Mouse (Mus musculus): ENCODE measurements at regions not wholly inside any gene's neighbourhood (a gene's known extent, or its start where the extent isn't known, plus 50 kb on each side); places are given as distances from the start of the nearest gene placed in this dataset.
A peak's percentile ranks its signal among the peaks of the same experiment; 100 is the strongest.

DNA sequence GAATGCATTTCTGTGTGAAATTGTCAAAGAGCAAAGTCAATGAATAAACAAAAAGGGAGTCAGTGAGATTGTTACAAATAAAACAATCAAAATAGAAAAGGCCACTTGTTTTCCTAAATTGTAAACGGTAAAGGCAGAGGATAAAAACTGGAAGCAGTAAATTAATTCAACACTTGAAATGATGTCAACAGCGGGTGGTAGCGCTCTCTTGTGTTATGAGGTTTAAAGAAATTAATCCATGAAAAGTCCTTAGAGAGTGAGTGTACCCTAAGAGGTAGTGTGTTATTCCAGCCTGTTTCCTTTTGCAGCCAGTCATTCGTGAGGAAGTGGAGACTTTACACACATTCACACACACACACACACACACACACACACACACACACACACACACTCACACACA is 73.2 kb upstream of the Zc3h12c start:
- no peaks in the 10 kb centered on the region for H3K9me3 ChIP-seq (ENCODE audit: low read length)
- TF ChIP-seq CTCF (IDR thresholded peaks at IDR 0.05; ENCODE audit: low read depth) = no peak
- 32% methylated on average over 4 of the region's 4 CpGs for WGBS
- no peak overlapping the region for H3K4me3 ChIP-seq (ENCODE audit: low read length)
- 0 out of 2 replicates have a peak overlapping the region, but pooled peaks have one; percentile 54 for H3K27ac ChIP-seq
- no peak overlapping the region for H3K4me2 ChIP-seq (ENCODE audit: low read depth, low read length)
- DNase-seq (ENCODE audit: low spot score) (peak; percentile 14), ATAC-seq (no peak)
- no peak overlapping the region for H3K9ac ChIP-seq (replicated peaks; ENCODE audit: low read length)
- H3K27me3 ChIP-seq (ENCODE audit: insufficient read depth, low read length) = no peaks in the 10 kb centered on the region
- H3K36me3 ChIP-seq (ENCODE audit: insufficient read depth, low read length) = no peaks in the 10 kb centered on the region
- no peaks in the 10 kb centered on the region for H3K4me1 ChIP-seq (ENCODE audit: insufficient read depth, low read length)

GRCm38 (mm10) chr9:52240585-52241320 is 72.4 kb upstream of the Zc3h12c start:
- DNase-seq (ENCODE audit: low spot score) = peak; percentile 30
- ATAC-seq = no peak
- H3K27me3 ChIP-seq (ENCODE audit: insufficient read depth, low read length) = no peaks in the 10 kb centered on the region
- H3K27ac ChIP-seq = peak overlapping the region; percentile 54; the same call in 1 of the 2 replicates
- TF ChIP-seq CTCF (IDR thresholded peaks at IDR 0.05; ENCODE audit: low read depth) = no peak
- no peak overlapping the region for H3K4me2 ChIP-seq (ENCODE audit: low read depth, low read length)
- 53% methylated on average over 12 of the region's 12 CpGs for WGBS
- H3K4me3 ChIP-seq (ENCODE audit: low read length) = no peak overlapping the region
- no peaks in the 10 kb centered on the region for H3K9me3 ChIP-seq (ENCODE audit: low read length)
- no peak overlapping the region for H3K9ac ChIP-seq (replicated peaks; ENCODE audit: low read length)
- no peaks in the 10 kb centered on the region for H3K4me1 ChIP-seq (ENCODE audit: insufficient read depth, low read length)
- no peaks in the 10 kb centered on the region for H3K36me3 ChIP-seq (ENCODE audit: insufficient read depth, low read length)

GRCm38 (mm10) chr9:52234775-52235174 is 66.4 kb upstream of the Zc3h12c start:
- Histone ChIP-seq H3K36me3 (ENCODE audit: insufficient read depth, low read length) (no peaks in the 10 kb centered on the region), H3K9ac (replicated peaks; ENCODE audit: low read length) (no peak overlapping the region), H3K9me3 (ENCODE audit: low read length) (no peaks in the 10 kb centered on the region), H3K4me1 (ENCODE audit: insufficient read depth, low read length) (no peaks in the 10 kb centered on the region), H3K27ac (no peak overlapping the region), H3K27me3 (ENCODE audit: insufficient read depth, low read length) (no peaks in the 10 kb centered on the region), H3K4me3 (ENCODE audit: low read length) (no peak overlapping the region), H3K4me2 (ENCODE audit: low read depth, low read length) (no peak overlapping the region)
- no peak for TF ChIP-seq CTCF (IDR thresholded peaks at IDR 0.05; ENCODE audit: low read depth)
- no peak for DNase-seq (ENCODE audit: low spot score)
- no peak for ATAC-seq
- 76% methylated on average over 9 of the region's 9 CpGs for WGBS

GRCm38 (mm10) chr9:52229589-52229988 is 61.2 kb upstream of the Zc3h12c start:
- Histone ChIP-seq H3K9ac (replicated peaks; ENCODE audit: low read length) (no peak overlapping the region), H3K4me2 (ENCODE audit: low read depth, low read length) (no peak overlapping the region), H3K27me3 (ENCODE audit: insufficient read depth, low read length) (no peaks in the 10 kb centered on the region), H3K4me1 (ENCODE audit: insufficient read depth, low read length) (no peaks in the 10 kb centered on the region), H3K27ac (no peak overlapping the region), H3K4me3 (ENCODE audit: low read length) (no peak overlapping the region), H3K9me3 (ENCODE audit: low read length) (no peaks in the 10 kb centered on the region), H3K36me3 (ENCODE audit: insufficient read depth, low read length) (no peaks in the 10 kb centered on the region)
- TF ChIP-seq CTCF (IDR thresholded peaks at IDR 0.05; ENCODE audit: low read depth) = no peak
- DNase-seq (ENCODE audit: low spot score) = no peak
- ATAC-seq = no peak
- 86% methylated on average over 9 of the region's 9 CpGs for WGBS

DNA sequence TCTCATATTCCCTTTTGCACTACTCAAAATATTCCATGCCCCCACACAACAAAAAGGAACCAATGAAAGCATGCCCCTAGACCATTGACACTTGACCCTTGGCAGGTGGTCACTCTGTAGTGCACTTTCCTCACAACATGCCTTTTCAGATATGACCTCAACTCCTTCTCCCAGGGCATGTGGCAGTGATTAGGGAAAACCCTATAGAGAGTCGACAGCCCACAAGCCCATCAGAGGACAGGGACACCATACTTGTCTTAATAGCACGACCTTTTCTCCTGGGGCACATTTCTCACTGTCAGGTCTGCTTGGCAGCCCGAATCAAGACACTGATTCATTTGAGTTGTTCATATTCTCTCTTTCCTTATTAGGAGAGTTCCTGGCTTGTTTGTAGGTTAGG is 57.3 kb upstream of the Zc3h12c start:
- no peak for DNase-seq (ENCODE audit: low spot score)
- H3K9ac ChIP-seq (replicated peaks; ENCODE audit: low read length) = no peak overlapping the region
- ATAC-seq = no peak
- H3K9me3 ChIP-seq (ENCODE audit: low read length) = no peaks in the 10 kb centered on the region
- H3K4me3 ChIP-seq (ENCODE audit: low read length) = no peak overlapping the region
- no peak overlapping the region for H3K27ac ChIP-seq
- no peak for TF ChIP-seq CTCF (IDR thresholded peaks at IDR 0.05; ENCODE audit: low read depth)
- WGBS = 48% methylated on average over 3 of the region's 3 CpGs
- no peak overlapping the region for H3K4me2 ChIP-seq (ENCODE audit: low read depth, low read length)
- H3K4me1 ChIP-seq (ENCODE audit: insufficient read depth, low read length) = peaks cover 8% of the 10 kb centered on the region; the same call in 1 of the 2 replicates
- H3K36me3 ChIP-seq (ENCODE audit: insufficient read depth, low read length) = no peaks in the 10 kb centered on the region
- no peaks in the 10 kb centered on the region for H3K27me3 ChIP-seq (ENCODE audit: insufficient read depth, low read length)

GRCm38 (mm10) chr9:52223509-52224113 is 55.2 kb upstream of the Zc3h12c start:
- ATAC-seq (peak; percentile 82), DNase-seq (ENCODE audit: low spot score) (peak; percentile 72)
- Histone ChIP-seq H3K9ac (replicated peaks; ENCODE audit: low read length) (peak overlapping the region; percentile 40), H3K9me3 (ENCODE audit: low read length) (no peaks in the 10 kb centered on the region), H3K4me3 (ENCODE audit: low read length) (no peak overlapping the region), H3K36me3 (ENCODE audit: insufficient read depth, low read length) (no peaks in the 10 kb centered on the region), H3K4me1 (ENCODE audit: insufficient read depth, low read length) (peaks cover 8% of the 10 kb centered on the region; the same call in 1 of the 2 replicates), H3K27me3 (ENCODE audit: insufficient read depth, low read length) (no peaks in the 10 kb centered on the region), H3K27ac (peak overlapping the region; percentile 58), H3K4me2 (ENCODE audit: low read depth, low read length) (peak overlapping the region; percentile 32)
- 7% methylated on average over 7 of the region's 7 CpGs for WGBS
- TF ChIP-seq CTCF (IDR thresholded peaks at IDR 0.05; ENCODE audit: low read depth) = no peak
